Mouse (Mus musculus) forebrain, embryonic 16.5 days (tissue): ENCODE data around the gene Ppox. TPM values are rescaled to one million over a fixed set of nuclear protein-coding genes. Genes with fewer than 3 reads are reported as not detected.
A peak's percentile ranks its signal among the peaks of the same experiment; 100 is the strongest.

ENCODE experiments used
- ATAC-seq: fragments of 200-750 bp; cut with Nextera tagmentation; 2 replicates; pipeline ENCODE4 v1.8.0; 2017; ENCODE audit warnings: mild to moderate bottlenecking, moderate library complexity
- H3K27ac ChIP-seq: fragments of 300-500 bp; sonication (generic); 2 replicates; pipeline ENCODE4 v1.5.1; 2014; ENCODE audit warnings: low read length, control low read depth
- H3K27me3 ChIP-seq: fragments of 300-500 bp; sonication (generic); replicated peaks from 2 replicates; pipeline ENCODE4 v1.6.1; 2014; ENCODE audit warnings: low read length; ENCODE audit not compliant: control insufficient read depth, insufficient read depth
- H3K36me3 ChIP-seq: fragments of 300-500 bp; sonication (generic); 2 replicates; pipeline ENCODE4 v1.6.1; 2014; ENCODE audit not compliant: control insufficient read depth, insufficient read depth
- H3K4me1 ChIP-seq: fragments of 300-500 bp; sonication (generic); replicated peaks from 2 replicates; pipeline ENCODE4 v1.6.1; 2014; ENCODE audit warnings: low read length; ENCODE audit not compliant: control insufficient read depth, insufficient read depth
- H3K4me2 ChIP-seq: fragments of 300-500 bp; sonication (generic); 2 replicates; pipeline ENCODE4 v1.6.1; 2014; ENCODE audit warnings: mild to moderate bottlenecking, low read length, control low read depth
- H3K4me3 ChIP-seq: fragments of 300-500 bp; sonication (generic); replicated peaks from 2 replicates; pipeline ENCODE4 v1.5.1; 2014; ENCODE audit warnings: mild to moderate bottlenecking, low read length, control low read depth
- H3K9ac ChIP-seq: fragments of 300-500 bp; sonication (generic); replicated peaks from 2 replicates; pipeline ENCODE4 v1.6.1; 2014; ENCODE audit warnings: low read depth, low read length, control low read depth
- H3K9me3 ChIP-seq: fragments of 300-500 bp; sonication (generic); 2 replicates; pipeline ENCODE4 v1.6.1; 2016; ENCODE audit warnings: low read length; ENCODE audit not compliant: control insufficient read depth
- WGBS: fragments of 180-500 bp; shearing (Covaris S2); extraction: QIAGEN DNeasy Blood & Tissue Kit; methylation state at CpG from one replicate; pipeline ENCODE4 v1.1.7; 2014; 5-methylcytosine and 5-hydroxymethylcytosine counted together
- polyA plus RNA-seq: library from polyadenylated mRNA; unstranded; fragments of >200 nt; fragmentation: Nextera tagmentation; extraction: Ambion mirVana; gene quantifications from 2 replicates; pipeline ENCODE4 v1.2.1, GENCODE M21; 2015

The Ppox gene
- polyA plus RNA-seq, 1 experiment from 2014 or later = 49.2 TPM

DNA sequence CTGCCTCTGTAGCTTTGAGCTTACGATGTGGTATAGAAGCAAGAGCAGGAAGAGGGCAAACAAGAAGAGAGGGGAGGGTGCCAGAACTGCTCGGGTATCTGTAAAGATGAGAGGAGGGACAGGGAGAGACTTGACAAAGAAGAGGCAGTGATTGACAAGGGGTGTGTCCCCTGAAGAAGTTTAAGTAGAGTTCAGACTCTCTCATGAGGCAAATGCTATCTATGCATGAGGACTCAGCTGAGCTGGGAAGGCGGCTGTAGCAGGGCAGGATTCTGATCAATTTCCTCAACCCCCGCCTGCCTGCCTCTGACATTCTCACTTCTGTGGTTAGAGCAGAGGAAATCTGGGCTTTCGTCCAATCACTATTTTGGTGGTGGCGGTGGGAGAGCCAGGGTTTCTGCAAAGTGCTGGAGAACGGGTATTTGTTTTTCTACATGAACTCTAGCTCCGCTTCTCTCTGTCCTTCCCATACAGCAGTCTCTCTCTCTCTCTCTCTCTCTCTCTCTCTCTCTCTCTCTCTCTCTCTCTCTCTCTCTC lies 18.3 kb downstream of the Ppox start:
- ATAC-seq = peak; percentile 81
- H3K27ac ChIP-seq = peak overlapping the region; percentile 94
- peak overlapping the region; percentile 48 for H3K9ac ChIP-seq
- H3K36me3 ChIP-seq = no peaks in the 10 kb centered on the region
- 2% methylated on average over 8 of the region's 8 CpGs for WGBS
- H3K4me2 ChIP-seq = peak overlapping the region; percentile 54
- H3K9me3 ChIP-seq = no peaks in the 10 kb centered on the region
- H3K4me3 ChIP-seq = peak overlapping the region; percentile 34
- H3K4me1 ChIP-seq = peaks cover 14% of the 10 kb centered on the region
- H3K27me3 ChIP-seq = no peaks in the 10 kb centered on the region

DNA sequence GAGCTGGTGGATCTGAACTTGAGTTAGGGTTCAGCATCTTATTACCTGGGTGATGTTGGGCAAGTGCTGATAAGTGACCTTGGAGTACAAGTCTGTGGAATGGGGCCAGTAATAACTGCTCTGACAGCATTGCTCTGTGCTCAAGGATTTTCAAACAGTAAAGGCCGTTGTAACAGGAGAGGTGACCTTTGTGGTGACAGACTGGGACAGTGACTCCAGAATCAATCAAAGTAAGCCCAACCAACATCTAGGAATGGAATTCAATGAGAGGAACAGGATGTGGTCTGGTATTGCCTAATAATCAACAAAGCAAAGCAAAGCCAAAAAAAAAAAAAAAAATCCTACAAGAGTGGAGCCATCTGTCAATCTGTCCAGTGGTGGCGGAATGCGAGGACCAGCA lies 20.7 kb downstream of the Ppox start:
- 85% methylated on average over 3 of the region's 3 CpGs for WGBS
- Histone ChIP-seq H3K9me3 (no peaks in the 10 kb centered on the region), H3K9ac (no peak overlapping the region), H3K36me3 (no peaks in the 10 kb centered on the region), H3K4me2 (no peak overlapping the region), H3K27me3 (no peaks in the 10 kb centered on the region), H3K4me1 (peaks cover 14% of the 10 kb centered on the region), H3K4me3 (no peak overlapping the region), H3K27ac (no peak overlapping the region)
- no peak for ATAC-seq

DNA sequence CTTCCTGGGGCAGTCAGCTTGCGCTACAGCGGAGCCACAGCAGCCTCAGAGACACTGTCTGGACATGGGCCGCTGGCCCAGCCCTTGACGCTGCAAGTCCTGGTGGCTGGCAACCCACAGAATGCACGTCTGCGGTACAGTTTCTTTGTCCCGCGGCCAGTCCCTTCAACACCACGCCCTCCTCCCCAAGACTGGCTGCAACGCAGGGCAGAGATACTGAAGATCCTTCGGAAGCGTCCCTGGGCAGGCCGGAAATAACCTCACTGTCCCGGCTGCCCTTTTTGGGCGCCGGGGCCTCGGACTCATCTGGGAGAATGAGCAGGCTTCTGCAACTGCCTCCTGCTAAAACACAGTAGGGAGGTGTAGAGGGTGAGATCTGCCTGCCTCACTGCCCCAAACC lies 22.1 kb downstream of the Ppox start:
- Histone ChIP-seq H3K4me3 (no peak overlapping the region), H3K9ac (no peak overlapping the region), H3K27me3 (no peaks in the 10 kb centered on the region), H3K4me1 (peaks cover 14% of the 10 kb centered on the region), H3K9me3 (no peaks in the 10 kb centered on the region), H3K27ac (no peak overlapping the region), H3K4me2 (no peak overlapping the region), H3K36me3 (no peaks in the 10 kb centered on the region)
- ATAC-seq = no peak
- 87% methylated on average over 17 of the region's 17 CpGs for WGBS

DNA sequence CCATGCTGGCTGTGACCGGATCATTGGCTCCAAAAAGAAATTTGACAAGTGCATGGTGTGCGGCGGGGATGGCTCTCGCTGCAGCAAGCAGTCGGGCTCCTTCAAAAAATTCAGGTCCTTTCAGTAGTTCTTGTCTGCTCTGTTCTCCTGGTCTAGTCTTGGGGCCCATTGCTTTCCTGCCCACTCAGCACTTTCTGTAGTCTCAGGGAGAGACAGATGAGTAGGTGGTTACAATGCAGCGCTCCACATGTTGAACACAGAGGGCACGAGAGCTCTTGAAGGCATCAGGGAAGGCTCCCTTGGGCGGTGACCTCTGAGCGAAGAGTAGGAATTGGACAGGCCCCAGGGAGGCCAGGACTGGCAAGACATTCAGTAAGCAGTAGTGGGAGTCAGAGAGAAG lies 23.2 kb downstream of the Ppox start:
- Histone ChIP-seq H3K9me3 (no peaks in the 10 kb centered on the region), H3K9ac (no peak overlapping the region), H3K36me3 (no peaks in the 10 kb centered on the region), H3K27ac (no peak overlapping the region), H3K4me2 (no peak overlapping the region), H3K4me3 (no peak overlapping the region), H3K27me3 (no peaks in the 10 kb centered on the region), H3K4me1 (peaks cover 7% of the 10 kb centered on the region)
- WGBS = 83% methylated on average over 9 of the region's 9 CpGs
- ATAC-seq = no peak

DNA sequence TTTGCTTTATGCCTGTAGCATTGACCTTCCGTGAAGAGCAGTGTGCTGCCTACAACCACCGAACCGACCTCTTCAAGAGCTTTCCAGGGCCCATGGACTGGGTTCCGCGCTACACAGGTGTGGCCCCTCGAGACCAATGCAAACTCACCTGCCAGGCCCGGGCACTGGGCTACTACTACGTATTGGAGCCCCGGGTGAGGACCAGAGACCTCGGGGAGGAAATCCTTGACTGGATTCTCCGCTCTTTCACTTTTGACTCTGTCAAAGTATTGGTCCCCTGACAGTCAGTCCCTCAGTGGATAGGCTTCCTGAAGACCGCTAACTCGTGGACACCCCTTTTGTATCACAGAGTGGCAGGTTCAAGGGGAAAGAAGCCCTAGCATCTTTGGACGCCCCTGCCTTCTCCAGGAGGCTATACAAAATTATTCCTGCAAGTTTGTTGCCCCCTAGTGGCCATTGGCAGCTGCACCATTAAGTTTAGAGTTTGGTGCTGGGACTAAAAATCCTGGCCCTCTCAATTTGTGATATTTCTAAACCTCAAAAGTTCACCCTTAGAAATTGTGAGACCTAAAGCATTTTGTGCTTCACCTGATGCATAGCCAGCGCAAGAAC lies 23.9 kb downstream of the Ppox start:
- Histone ChIP-seq H3K9ac (no peak overlapping the region), H3K4me3 (no peak overlapping the region), H3K27ac (no peak overlapping the region), H3K9me3 (no peaks in the 10 kb centered on the region), H3K27me3 (no peaks in the 10 kb centered on the region), H3K4me1 (peaks cover 6% of the 10 kb centered on the region), H3K4me2 (no peak overlapping the region), H3K36me3 (no peaks in the 10 kb centered on the region)
- ATAC-seq = peak; percentile 37
- 64% methylated on average over 15 of the region's 15 CpGs for WGBS

DNA sequence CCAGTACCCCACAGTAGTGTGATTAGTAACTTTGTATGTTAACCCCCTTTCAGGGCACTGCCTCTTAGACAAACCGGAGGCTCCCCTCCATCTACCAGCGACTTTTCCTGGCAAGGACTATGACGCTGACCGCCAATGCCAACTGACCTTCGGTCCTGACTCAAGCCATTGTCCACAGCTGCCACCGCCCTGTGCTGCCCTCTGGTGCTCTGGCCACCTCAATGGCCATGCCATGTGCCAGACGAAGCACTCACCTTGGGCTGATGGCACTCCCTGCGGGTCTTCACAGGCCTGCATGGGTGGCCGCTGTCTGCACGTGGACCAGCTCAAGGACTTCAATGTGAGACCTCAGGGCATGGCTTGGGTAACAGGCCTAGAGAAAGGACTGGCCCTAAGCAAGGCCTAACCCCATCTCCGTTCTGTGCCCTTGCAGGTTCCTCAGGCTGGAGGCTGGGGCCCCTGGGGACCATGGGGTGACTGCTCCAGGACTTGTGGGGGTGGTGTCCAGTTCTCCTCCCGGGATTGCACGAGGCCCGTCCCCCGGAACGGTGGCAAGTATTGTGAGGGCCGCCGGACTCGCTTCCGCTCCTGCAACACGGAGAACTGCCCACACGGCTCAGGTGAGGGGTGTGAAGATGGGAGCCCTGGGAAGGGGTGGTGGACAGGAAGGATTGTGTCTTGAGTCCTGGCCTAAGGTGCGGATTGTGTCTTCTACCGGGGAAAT lies 24.7 kb downstream of the Ppox start:
- whole genome bisulfite sequencing = 90% methylated on average over 24 of the region's 24 CpGs
- no peak overlapping the region for H3K4me3 ChIP-seq
- no peak overlapping the region for H3K4me2 ChIP-seq
- ATAC-seq = no peak
- H3K4me1 ChIP-seq = peaks cover 14% of the 10 kb centered on the region
- H3K9ac ChIP-seq = no peak overlapping the region
- H3K27ac ChIP-seq = no peak overlapping the region
- H3K36me3 ChIP-seq = no peaks in the 10 kb centered on the region
- no peaks in the 10 kb centered on the region for H3K9me3 ChIP-seq
- H3K27me3 ChIP-seq = no peaks in the 10 kb centered on the region

DNA sequence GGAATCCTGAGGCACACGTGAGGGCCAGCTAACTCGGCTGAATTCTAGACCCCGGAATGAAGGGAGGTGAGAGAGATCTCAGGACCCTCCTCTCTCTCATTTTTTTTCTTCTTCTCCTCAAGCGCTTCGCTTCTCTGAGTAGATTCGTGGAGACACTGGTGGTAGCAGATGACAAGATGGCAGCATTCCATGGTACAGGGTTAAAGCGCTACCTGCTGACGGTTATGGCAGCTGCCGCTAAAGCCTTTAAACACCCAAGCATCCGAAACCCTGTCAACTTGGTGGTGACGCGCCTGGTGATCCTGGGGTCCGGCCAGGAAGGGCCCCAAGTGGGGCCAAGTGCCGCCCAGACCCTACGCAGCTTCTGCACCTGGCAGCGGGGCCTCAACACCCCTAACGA lies 28.6 kb downstream of the Ppox start:
- whole genome bisulfite sequencing = 44% methylated on average over 17 of the region's 17 CpGs
- Histone ChIP-seq H3K4me1 (peaks cover 40% of the 10 kb centered on the region), H3K4me3 (peak overlapping the region; percentile 3; the same call in 1 of the 2 replicates), H3K36me3 (no peaks in the 10 kb centered on the region), H3K27me3 (no peaks in the 10 kb centered on the region), H3K9ac (0 out of 2 replicates have a peak overlapping the region, but pooled peaks have one; percentile 41), H3K9me3 (no peaks in the 10 kb centered on the region), H3K27ac (peak overlapping the region; percentile 33; the same call in 1 of the 2 replicates), H3K4me2 (peak overlapping the region; percentile 60)
- ATAC-seq = no peak

DNA sequence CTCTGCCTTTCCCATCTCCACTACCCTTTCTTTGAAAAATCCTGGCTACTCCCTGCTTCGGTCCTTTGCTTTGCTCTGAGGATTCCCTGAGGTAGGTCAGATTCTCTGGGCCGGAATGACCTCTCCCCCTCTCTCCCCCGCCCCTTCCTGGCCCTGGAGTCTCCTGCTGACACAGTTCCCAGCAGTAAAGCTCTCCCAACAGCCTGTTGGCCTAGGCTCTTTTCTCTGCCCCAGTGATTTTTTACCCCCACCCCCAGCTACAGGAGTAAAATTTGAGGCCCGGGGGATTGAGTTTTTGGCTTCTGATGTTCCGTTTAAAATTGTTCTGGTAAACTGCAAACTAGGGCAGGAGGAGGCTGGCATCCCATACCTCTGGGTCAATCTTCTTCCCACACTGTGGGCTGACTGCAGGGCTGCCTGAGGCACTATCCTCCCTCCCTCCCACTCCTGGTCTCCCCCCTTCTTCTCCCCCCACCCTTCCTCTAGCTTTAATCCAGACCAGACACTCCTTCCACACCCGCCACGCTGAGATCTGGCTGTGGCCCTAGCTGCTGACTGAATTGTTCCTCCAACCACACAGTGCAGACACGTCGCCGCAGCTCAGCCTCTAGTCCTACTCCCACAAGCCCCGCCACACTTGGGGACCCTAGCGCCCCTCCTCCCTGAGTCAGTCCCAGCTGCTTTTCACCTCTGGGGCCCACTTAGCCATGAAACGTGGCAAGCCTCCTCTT lies 29.2 kb downstream of the Ppox start:
- Histone ChIP-seq H3K27ac (peak overlapping the region; percentile 33; the same call in 1 of the 2 replicates), H3K4me3 (peak overlapping the region; percentile 35), H3K9ac (peak overlapping the region; percentile 41; the same call in 1 of the 2 replicates), H3K27me3 (no peaks in the 10 kb centered on the region), H3K36me3 (no peaks in the 10 kb centered on the region), H3K4me2 (peak overlapping the region; percentile 60), H3K4me1 (peaks cover 41% of the 10 kb centered on the region), H3K9me3 (no peaks in the 10 kb centered on the region)
- ATAC-seq = no peak
- 7% methylated on average over 13 of the region's 13 CpGs for WGBS
